Mouse (Mus musculus): ENCODE results near the gene Phyhd1. TPM values are rescaled to one million over a fixed set of nuclear protein-coding genes. Genes with fewer than 3 reads are reported as not detected.

The Phyhd1 gene
- polyA plus RNA-seq, 2 experiments = 9.8 to 15.9 TPM

- 83% methylated on average over 5 of the region's 5 CpGs for WGBS (ENCODE audit: insufficient replicate concordance)
- Histone ChIP-seq H3K4me2 (ENCODE audit: low read depth) (no peak overlapping the region), H3K4me3 (ENCODE audit: insufficient read depth in 1 of 2, low read depth in 2 of 2, low read length in 2 of 2) (no peak overlapping the region), H3K9ac (replicated peaks) (no peak overlapping the region), H3K4me1 (replicated peaks; ENCODE audit: control insufficient read depth in 2 of 2, insufficient read depth in 2 of 2, low read length in 1 of 2) (no peaks in the 10 kb centered on the region), H3K27ac (no peak overlapping the region), H3K9me3 (ENCODE audit: control insufficient read depth, low read length) (no peaks in the 10 kb centered on the region), H3K27me3 (ENCODE audit: control insufficient read depth, insufficient read depth, low read length) (no peaks in the 10 kb centered on the region), H3K36me3 (replicated peaks; ENCODE audit: control insufficient read depth, insufficient read depth, low read depth) (peaks cover 54% of the 10 kb centered on the region)
- no peak for TF ChIP-seq EP300 (IDR thresholded peaks at IDR 0.05; ENCODE audit: low read depth)
- no peak for TF ChIP-seq CTCF (IDR thresholded peaks at IDR 0.05; ENCODE audit: low read depth)
- DNase-seq (ENCODE audit: low read depth in 3 of 3, low spot score in 3 of 3) (no peak), ATAC-seq (ENCODE audit: insufficient read depth) (no peak)
Observed at GRCm38 (mm10) chr2:30316955-30317354, 51.0 kb downstream of the Phyhd1 start.

- 74% methylated on average over 4 of the region's 4 CpGs for WGBS (ENCODE audit: insufficient replicate concordance)
- ATAC-seq (ENCODE audit: insufficient read depth) (peak; percentile 51; the same call in 1 of the 2 replicates), DNase-seq (ENCODE audit: low read depth in 3 of 3, low spot score in 3 of 3) (peak in 1 of 3 experiments; percentile 11)
- Histone ChIP-seq H3K9me3 (ENCODE audit: control insufficient read depth, low read length) (no peaks in the 10 kb centered on the region), H3K4me1 (replicated peaks; ENCODE audit: control insufficient read depth in 2 of 2, insufficient read depth in 2 of 2, low read length in 1 of 2) (no peaks in the 10 kb centered on the region), H3K36me3 (replicated peaks; ENCODE audit: control insufficient read depth, insufficient read depth, low read depth) (peaks cover 49% of the 10 kb centered on the region), H3K27me3 (ENCODE audit: control insufficient read depth, insufficient read depth, low read length) (no peaks in the 10 kb centered on the region), H3K9ac (replicated peaks) (no peak overlapping the region), H3K4me3 (ENCODE audit: insufficient read depth in 1 of 2, low read depth in 2 of 2, low read length in 2 of 2) (no peak overlapping the region), H3K27ac (no peak overlapping the region), H3K4me2 (ENCODE audit: low read depth) (no peak overlapping the region)
- no peak for TF ChIP-seq EP300 (IDR thresholded peaks at IDR 0.05; ENCODE audit: low read depth)
- no peak for TF ChIP-seq CTCF (IDR thresholded peaks at IDR 0.05; ENCODE audit: low read depth)
Observed at GRCm38 (mm10) chr2:30319260-30319659, 53.3 kb downstream of the Phyhd1 start.

- H3K27ac ChIP-seq = no peak overlapping the region
- TF ChIP-seq EP300 (IDR thresholded peaks at IDR 0.05; ENCODE audit: low read depth) (no peak), CTCF (IDR thresholded peaks at IDR 0.05; ENCODE audit: low read depth) (no peak)
- H3K36me3 ChIP-seq (replicated peaks; ENCODE audit: control insufficient read depth, insufficient read depth, low read depth) = peaks cover 48% of the 10 kb centered on the region
- 79% methylated on average over 7 of the region's 7 CpGs for WGBS (ENCODE audit: insufficient replicate concordance)
- H3K9me3 ChIP-seq (ENCODE audit: control insufficient read depth, low read length) = no peaks in the 10 kb centered on the region
- no peak overlapping the region for H3K4me3 ChIP-seq (ENCODE audit: insufficient read depth in 1 of 2, low read depth in 2 of 2, low read length in 2 of 2)
- no peak overlapping the region for H3K4me2 ChIP-seq (ENCODE audit: low read depth)
- H3K4me1 ChIP-seq (replicated peaks; ENCODE audit: control insufficient read depth in 2 of 2, insufficient read depth in 2 of 2, low read length in 1 of 2) = no peaks in the 10 kb centered on the region
- ATAC-seq (ENCODE audit: insufficient read depth) = no peak
- no peak overlapping the region for H3K9ac ChIP-seq (replicated peaks)
- DNase-seq (ENCODE audit: low read depth in 3 of 3, low spot score in 3 of 3) = no peak
- no peaks in the 10 kb centered on the region for H3K27me3 ChIP-seq (ENCODE audit: control insufficient read depth, insufficient read depth, low read length)
Observed at GRCm38 (mm10) chr2:30323111-30323510, 57.1 kb downstream of the Phyhd1 start.

GRCm38 (mm10) chr2:30325296-30325695 is 59.3 kb downstream of the Phyhd1 start:
- no peak for DNase-seq (ENCODE audit: low read depth in 3 of 3, low spot score in 3 of 3)
- WGBS (ENCODE audit: insufficient replicate concordance) = 82% methylated on average over 5 of the region's 5 CpGs
- no peak overlapping the region for H3K27ac ChIP-seq
- H3K27me3 ChIP-seq (ENCODE audit: control insufficient read depth, insufficient read depth, low read length) = no peaks in the 10 kb centered on the region
- no peaks in the 10 kb centered on the region for H3K4me1 ChIP-seq (replicated peaks; ENCODE audit: control insufficient read depth in 2 of 2, insufficient read depth in 2 of 2, low read length in 1 of 2)
- H3K4me2 ChIP-seq (ENCODE audit: low read depth) = no peak overlapping the region
- peaks cover 60% of the 10 kb centered on the region for H3K36me3 ChIP-seq (replicated peaks; ENCODE audit: control insufficient read depth, insufficient read depth, low read depth)
- ATAC-seq (ENCODE audit: insufficient read depth) = no peak
- no peaks in the 10 kb centered on the region for H3K9me3 ChIP-seq (ENCODE audit: control insufficient read depth, low read length)
- H3K9ac ChIP-seq (replicated peaks) = no peak overlapping the region
- H3K4me3 ChIP-seq (ENCODE audit: insufficient read depth in 1 of 2, low read depth in 2 of 2, low read length in 2 of 2) = no peak overlapping the region
- no peak for TF ChIP-seq EP300 (IDR thresholded peaks at IDR 0.05; ENCODE audit: low read depth)
- no peak for TF ChIP-seq CTCF (IDR thresholded peaks at IDR 0.05; ENCODE audit: low read depth)

- no peak for ATAC-seq (ENCODE audit: insufficient read depth)
- Histone ChIP-seq H3K9ac (replicated peaks) (no peak overlapping the region), H3K4me1 (replicated peaks; ENCODE audit: control insufficient read depth in 2 of 2, insufficient read depth in 2 of 2, low read length in 1 of 2) (no peaks in the 10 kb centered on the region), H3K27me3 (ENCODE audit: control insufficient read depth, insufficient read depth, low read length) (no peaks in the 10 kb centered on the region), H3K4me2 (ENCODE audit: low read depth) (no peak overlapping the region), H3K9me3 (ENCODE audit: control insufficient read depth, low read length) (no peaks in the 10 kb centered on the region), H3K27ac (no peak overlapping the region), H3K4me3 (ENCODE audit: insufficient read depth in 1 of 2, low read depth in 2 of 2, low read length in 2 of 2) (no peak overlapping the region), H3K36me3 (replicated peaks; ENCODE audit: control insufficient read depth, insufficient read depth, low read depth) (peaks cover 77% of the 10 kb centered on the region)
- 76% methylated on average over 7 of the region's 7 CpGs for WGBS (ENCODE audit: insufficient replicate concordance)
- DNase-seq (ENCODE audit: low read depth in 3 of 3, low spot score in 3 of 3) = no peak
- TF ChIP-seq CTCF (IDR thresholded peaks at IDR 0.05; ENCODE audit: low read depth) = no peak
- no peak for TF ChIP-seq EP300 (IDR thresholded peaks at IDR 0.05; ENCODE audit: low read depth)
Observed at GRCm38 (mm10) chr2:30327276-30327675, 61.3 kb downstream of the Phyhd1 start.

All from liver, embryonic 14.5 days (tissue).